Mouse (Mus musculus) urinary bladder, postnatal 25 days (tissue): Measurements from ENCODE around the gene Pi4kb.

Experiments
- DNase-seq: peaks from one replicate; pipeline ENCODE4 v3.0.0; 2022; ENCODE audit warnings: low spot score

The Pi4kb gene

GRCm38 (mm10) chr3:94953764-94954616 is 20.5 kb upstream of the Pi4kb start, which contains the start of gene Rfx5:
Gene Rfx5, plus strand, starts transcription at chr3:94954075.
- DNase-seq = peak; percentile 79

DNA sequence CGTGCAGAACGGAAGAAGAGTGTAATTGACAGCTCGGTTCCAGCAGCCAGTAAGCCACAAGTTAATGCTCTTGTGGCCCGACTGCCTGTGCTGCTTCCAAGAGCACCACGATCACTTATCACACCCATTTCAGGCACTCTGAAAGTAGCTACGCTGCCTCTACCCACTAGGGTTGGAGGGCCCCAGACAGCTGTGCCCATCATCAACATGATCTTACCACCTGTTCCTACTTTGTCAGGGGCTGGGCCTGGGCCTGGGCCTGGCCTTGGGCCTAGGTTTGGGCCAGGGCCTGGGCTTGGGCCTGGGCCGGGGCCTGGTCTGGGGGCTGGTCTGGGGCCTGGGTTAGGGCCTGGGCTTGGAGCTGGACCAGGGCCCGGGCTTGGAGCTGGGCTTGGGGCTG is 16.2 kb upstream of the Pi4kb start:
- no peak for DNase-seq

GRCm38 (mm10) chr3:94959871-94960270 is 14.7 kb upstream of the Pi4kb start:
- DNase-seq = no peak

DNA sequence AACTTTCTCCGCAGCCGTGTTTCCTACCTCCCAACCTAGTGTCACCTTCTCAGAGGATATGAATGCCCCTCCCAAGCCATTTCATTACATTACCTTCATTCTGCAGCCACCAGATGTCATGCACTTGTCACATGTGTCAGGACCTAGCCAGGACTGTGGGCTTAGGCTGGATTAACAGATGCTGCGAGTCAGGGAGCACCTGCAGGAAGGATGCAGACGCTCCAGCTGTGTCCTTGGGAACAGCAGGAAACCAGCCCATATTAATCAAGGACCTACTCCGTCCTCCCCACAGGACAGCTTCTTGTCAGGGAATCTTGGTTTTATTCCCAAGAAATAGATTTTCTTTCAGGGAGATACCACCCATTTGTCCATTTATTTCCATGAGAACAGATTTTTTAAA is 14.2 kb upstream of the Pi4kb start:
- DNase-seq = no peak

GRCm38 (mm10) chr3:94964989-94965388 is 9.5 kb upstream of the Pi4kb start:
- no peak for DNase-seq

GRCm38 (mm10) chr3:94965878-94966277 is 8.7 kb upstream of the Pi4kb start:
- no peak for DNase-seq

- DNase-seq = no peak
These were observed 2.0 kb upstream of the Pi4kb start for GRCm38 (mm10) chr3:94972552-94972951.

GRCm38 (mm10) chr3:94973620-94974019 is 911 bp upstream of the Pi4kb start:
- DNase-seq = no peak

DNA sequence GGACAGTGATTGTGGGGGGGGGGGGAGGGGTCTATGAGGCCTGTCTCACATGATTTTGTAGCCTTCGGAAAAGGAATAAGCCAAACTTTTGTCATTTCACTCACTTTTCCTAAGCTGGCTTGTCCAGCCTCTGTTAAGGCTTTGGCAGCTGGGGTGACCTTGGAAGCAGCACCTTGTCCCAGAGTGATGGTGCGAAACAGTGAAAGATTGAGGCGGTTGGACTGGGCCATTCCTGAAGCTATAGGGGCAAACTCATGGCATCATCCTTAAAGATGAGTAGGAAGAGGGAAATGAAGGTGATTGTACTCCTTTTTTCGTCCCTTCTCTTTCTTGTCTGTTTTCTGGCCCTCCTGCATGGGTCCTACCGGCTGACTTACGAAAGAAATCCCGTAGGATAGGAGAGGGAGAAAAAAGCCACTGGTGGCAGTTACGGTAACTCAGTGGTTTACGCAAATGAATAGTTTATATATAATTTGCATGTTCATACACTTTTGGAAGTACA is 454 bp upstream of the Pi4kb start:
- DNase-seq = no peak

DNA sequence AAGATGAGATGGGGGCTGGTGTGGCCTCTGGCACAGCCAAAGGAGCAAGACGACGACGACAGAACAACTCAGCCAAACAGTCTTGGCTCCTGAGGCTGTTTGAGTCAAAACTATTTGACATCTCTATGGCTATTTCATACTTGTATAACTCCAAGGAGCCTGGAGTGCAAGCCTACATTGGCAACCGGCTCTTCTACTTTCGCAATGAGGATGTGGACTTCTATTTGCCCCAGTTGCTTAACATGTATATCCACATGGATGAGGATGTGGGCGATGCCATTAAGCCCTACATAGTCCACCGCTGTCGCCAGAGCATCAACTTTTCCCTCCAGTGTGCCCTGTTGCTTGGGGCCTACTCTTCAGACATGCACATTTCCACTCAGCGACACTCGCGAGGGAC is 9.8 kb downstream of the Pi4kb start:
- no peak for DNase-seq

- no peak for DNase-seq
These were observed 11.0 kb downstream of the Pi4kb start for GRCm38 (mm10) chr3:94985513-94985912.

GRCm38 (mm10) chr3:94987578-94987977 is 13.0 kb downstream of the Pi4kb start:
- DNase-seq = peak; percentile 54

GRCm38 (mm10) chr3:94989159-94989761 is 14.7 kb downstream of the Pi4kb start:
- no peak for DNase-seq

DNA sequence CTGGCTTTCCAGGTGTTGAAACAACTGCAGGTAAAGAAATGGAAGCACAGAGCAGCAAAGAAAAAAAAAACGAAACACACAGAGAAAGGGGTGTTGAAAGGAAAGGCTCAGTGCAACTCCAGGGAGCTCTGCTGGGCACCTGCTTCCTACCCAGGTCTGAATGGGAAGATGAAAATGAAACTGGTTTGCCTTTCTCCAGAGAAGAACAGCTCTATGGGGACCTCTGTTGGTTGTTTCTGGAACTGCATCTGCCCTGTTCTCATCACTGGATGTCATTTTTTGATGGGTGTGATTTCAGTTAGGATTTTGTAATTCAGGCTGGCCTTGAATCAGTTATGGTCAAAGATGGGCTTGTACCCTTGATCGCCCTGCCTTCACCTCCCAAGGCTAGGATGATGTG is 22.4 kb downstream of the Pi4kb start:
- peak; percentile 87 for DNase-seq

DNA sequence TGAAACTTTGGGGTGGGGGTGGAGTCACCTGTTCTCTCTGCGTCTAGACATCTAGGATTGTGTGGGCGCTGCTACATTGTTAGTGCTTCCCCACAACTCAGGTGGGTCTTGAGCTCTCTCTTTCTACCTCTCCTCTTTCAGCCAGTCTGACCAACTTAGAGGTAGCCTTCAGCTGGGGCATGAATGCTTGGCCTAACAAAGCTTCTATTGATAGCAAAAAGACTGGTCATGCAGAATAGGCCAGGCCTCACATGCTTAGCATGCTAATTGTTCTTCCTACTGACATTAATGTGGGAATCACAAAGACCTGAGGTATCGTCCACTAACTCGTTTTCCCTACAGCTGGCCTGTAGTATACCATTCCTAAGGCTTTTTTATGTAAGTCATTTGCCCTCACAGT is 28.0 kb downstream of the Pi4kb start:
- DNase-seq = no peak

DNA sequence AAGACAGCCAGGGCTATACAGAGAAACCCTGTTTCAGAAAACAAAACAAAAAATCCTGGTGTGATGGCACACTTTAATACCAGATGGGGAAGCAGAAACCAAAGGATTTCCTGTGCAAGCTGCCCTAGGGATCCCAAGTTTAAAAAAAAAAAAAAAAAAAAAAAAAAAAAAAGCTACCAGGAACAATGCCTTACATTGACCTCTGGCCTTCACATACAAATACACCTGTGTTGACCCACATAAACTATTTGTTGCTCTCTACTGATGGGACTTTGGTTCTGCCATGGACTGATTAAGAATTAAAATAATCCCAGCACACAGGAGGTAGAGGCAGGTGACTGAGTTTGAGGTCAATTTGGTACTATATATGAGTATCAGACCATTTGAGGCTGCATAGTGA is 28.7 kb downstream of the Pi4kb start:
- no peak for DNase-seq

GRCm38 (mm10) chr3:95005651-95006050 is 31.1 kb downstream of the Pi4kb start:
- DNase-seq = no peak

- no peak for DNase-seq
These were observed 33.2 kb downstream of the Pi4kb start for GRCm38 (mm10) chr3:95007706-95008105.

DNA sequence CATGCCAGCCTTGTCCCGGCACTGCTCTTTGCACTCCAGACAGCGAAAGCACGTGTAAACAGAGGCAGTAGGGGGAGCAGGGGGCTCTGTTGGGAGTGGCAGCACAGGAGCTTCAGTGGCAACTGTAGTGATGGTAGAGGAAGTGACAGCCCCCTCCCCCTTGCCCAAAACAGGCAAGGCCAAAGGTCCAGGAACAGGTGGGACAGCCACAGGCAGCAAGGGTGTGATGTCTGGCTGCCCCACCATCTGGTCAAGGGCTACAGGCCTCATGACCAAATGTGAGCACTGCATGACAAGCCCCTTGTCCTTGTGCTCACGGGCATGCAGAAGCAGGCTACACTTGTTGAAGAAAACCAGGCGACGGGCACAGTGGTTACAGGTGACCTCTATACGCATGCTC is 35.9 kb downstream of the Pi4kb start:
- DNase-seq = no peak

DNA sequence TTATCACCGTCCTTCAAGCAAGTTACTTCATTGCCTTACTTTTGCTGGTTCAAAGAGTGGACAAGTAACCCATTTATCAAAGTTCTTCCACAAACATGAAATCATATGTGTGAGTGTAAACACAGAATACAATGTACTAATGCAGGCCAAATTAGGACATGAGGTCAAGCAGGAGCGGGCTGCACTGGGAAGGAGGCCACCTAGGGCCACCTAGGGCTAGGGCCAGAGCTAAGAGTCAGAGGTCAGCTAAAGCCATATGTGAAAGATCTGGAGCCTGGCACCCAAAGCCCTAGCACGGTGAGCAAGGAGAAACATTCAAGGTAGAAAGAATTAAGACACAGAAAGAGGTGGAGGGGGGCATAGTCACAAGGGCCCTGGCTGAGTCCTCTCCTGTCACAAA is 38.5 kb downstream of the Pi4kb start:
- DNase-seq = no peak

GRCm38 (mm10) chr3:95013699-95014427 is 39.3 kb downstream of the Pi4kb start:
- DNase-seq = no peak

GRCm38 (mm10) chr3:95014428-95015151 is 40.1 kb downstream of the Pi4kb start:
- peak; percentile 41 for DNase-seq
